Mouse (Mus musculus): ENCODE measurements around the gene Tmem273. TPM values are rescaled to one million over a fixed set of nuclear protein-coding genes. Genes with fewer than 3 reads are reported as not detected.

Gene Tmem273
- polyA plus RNA-seq (2015; fragmentation: Nextera tagmentation; extraction: Ambion mirVana): 0.63 and 0.79 TPM in 2 replicates

GRCm38 (mm10) chr14:32785556-32786130, at the start of gene Tmem273:
TSS of gene Tmem273 (plus strand) at chr14:32785963.

GRCm38 (mm10) chr14:32833847-32834246, 48.1 kb downstream of the Tmem273 start, which contains the start of gene Fam170b:
TSS of gene Fam170b (plus strand) at chr14:32833962.

GRCm38 (mm10) chr14:32856681-32857328, 71.0 kb downstream of the Tmem273 start, which contains the start of gene Vstm4:
TSS of gene Vstm4 (plus strand) at chr14:32856756.

Other genes starting within 250 kb of the Tmem273 start
- gene Prrxl1, start 186.6 kb upstream of the Tmem273 start, polyA plus RNA-seq (2015; fragmentation: Nextera tagmentation; extraction: Ambion mirVana): 0.05 TPM in 1 of 2 replicates, not detected in the other
- gene 3425401B19Rik, start 100.7 kb upstream of the Tmem273 start, polyA plus RNA-seq (2015; fragmentation: Nextera tagmentation; extraction: Ambion mirVana): 25.9 and 31.5 TPM in 2 replicates
- gene Fam170b, start 48.0 kb downstream of the Tmem273 start, polyA plus RNA-seq (2015; fragmentation: Nextera tagmentation; extraction: Ambion mirVana): 0.08 and 0.15 TPM in 2 replicates
- 29.8 and 32.7 TPM in 2 replicates for gene Vstm4, start 70.8 kb downstream of the Tmem273 start, polyA plus RNA-seq (2015; fragmentation: Nextera tagmentation; extraction: Ambion mirVana)
- 0.29 and 0.43 TPM in 2 replicates for gene Lrrc18, start 205.4 kb downstream of the Tmem273 start, polyA plus RNA-seq (2015; fragmentation: Nextera tagmentation; extraction: Ambion mirVana)

All from skeletal muscle tissue, postnatal 0 days (tissue).